Mouse (Mus musculus): ENCODE data around the gene Atf7ip2.

Gene Atf7ip2

DNA sequence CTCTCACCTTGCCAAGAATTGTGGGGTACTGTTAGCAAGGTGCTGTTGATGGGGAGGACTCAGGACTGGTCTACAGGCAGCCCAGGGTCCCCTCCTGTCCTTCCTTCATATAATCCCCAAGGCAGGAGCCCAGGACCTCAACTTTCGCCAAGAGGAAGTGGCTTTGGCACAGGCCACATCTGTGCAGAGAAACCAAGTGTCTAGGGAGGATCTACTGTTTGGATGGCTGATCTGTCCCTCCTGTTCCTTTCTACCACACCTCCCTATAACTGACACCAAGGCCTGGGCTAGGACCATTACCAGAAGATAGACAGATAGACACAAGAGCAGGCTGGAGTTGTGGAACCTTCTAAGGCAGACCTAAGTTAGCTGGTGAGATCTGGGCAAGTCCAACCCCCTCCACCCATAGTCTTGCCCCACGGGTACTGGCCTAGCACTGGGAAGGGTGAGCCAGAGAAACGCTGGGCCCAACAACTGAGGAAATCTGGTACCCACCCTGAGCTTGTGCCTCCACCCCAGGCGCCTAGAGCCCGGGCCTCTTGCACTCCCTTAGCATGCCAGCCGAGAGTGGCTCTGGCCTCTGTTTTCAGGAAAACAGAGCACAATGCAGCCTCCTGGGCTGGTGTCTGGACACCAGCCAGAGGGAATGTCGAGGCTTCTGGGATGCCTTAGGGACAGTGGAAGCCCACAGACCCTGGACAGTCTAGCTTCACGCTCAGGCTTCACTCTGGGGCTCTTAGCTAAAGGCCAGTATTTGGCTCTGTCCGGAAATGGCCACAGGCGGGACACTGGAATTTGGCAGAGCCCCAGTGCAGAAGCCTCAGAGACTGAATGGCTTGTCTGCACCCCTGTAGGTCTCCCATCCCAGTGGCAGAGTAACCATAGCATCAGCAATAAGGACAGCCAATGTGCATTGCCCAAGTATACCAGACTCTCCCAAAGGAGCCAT lies 105.5 kb downstream of the Atf7ip2 start:
- no peak for DNase-seq (ENCODE audit: low spot score)

DNA sequence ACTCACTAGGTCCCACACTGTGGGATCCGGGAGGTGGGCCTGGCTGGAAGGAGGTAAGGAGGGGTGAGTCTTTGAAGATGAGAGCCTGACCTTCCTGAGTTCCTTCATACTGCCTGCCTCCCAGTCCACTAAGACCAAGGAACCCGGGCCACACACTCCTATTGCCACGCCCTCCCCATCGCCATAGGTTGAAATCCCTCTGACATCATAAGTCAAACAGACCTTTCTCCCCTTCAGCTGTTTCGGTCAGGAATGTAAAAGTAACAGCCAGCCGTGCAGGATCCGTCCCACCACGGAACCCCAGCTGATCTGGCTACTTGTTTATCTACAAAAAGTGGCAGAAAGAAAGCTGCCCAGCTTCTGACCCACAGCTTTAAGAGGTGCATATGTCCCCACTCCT lies 107.1 kb downstream of the Atf7ip2 start:
- DNase-seq (ENCODE audit: low spot score), result peak; percentile 81

GRCm38 (mm10) chr16:10300231-10301186 lies 108.0 kb downstream of the Atf7ip2 start:
- no peak for DNase-seq (ENCODE audit: low spot score)
